Mouse (Mus musculus) cerebellum, adult 2 months (tissue): ENCODE results near the gene Haghl.

ENCODE experiments used
- CTCF ChIP-seq: fragments of 200-500 bp; IDR thresholded peaks from 2 replicates; pipeline ENCODE4 v1.5.1; 2011; ENCODE audit warnings: low read depth, mild to moderate bottlenecking, control low read depth, low read length, moderate library complexity, borderline replicate concordance; ENCODE audit not compliant: insufficient read depth
- POLR2A ChIP-seq: fragments of 200-500 bp; IDR thresholded peaks from 2 replicates; pipeline ENCODE4 v1.6.1; 2011; ENCODE audit warnings: low read length, control low read depth, borderline replicate concordance; ENCODE audit not compliant: insufficient read depth

GRCm38 (mm10) chr17:25824362-25825142 is 39.1 kb upstream of the Haghl start:
- TF ChIP-seq POLR2A (no peak), CTCF (no peak)
